9 mouse cellular contexts compared by ENCODE assay signal in the genomic region with DNA sequence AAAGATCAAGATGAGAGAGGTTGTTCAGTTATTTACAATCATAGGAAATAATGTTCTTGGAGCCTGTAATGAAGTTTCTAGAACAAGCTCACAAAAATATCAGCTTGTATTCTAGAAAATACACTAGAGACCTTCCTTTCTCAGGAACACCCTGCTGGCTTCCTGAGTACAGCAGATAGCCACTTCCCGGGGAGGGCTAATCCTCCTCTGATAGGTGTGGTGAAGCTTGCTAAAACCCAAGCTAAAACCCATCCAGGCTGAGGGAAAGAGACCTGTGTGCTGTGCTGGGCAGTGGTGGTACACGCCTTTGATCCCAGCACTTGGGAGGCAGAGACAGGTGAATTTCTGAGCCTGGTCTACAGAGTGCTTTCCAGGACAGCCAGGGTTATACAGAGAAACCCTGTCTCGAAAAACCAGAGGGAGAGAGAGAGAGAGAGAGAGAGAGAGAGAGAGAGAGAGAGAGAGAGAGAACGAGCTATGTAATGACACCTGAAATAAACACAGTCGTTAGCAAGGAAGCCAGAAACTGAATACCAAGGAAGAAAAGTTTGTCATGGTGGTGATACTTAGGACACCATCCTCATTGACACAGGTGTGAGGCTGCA. TPM values are rescaled to one million over a fixed set of nuclear protein-coding genes. Genes with fewer than 3 reads are reported as not detected.
A peak's percentile ranks its signal among the peaks of the same experiment; 100 is the strongest.
DNase-seq lines count a peak whose midpoint lies in the region; ATAC-seq lines count a peak whose summit lies in the region.
"Had no signal": no experiment of that assay in that cellular context is flagged by ENCODE, and none has a peak within 500 bp of the region (broad histone marks: within the 10 kb centered on the region; RNA-seq: fewer than 3 reads in every experiment).

No protein-coding gene starts in this region.

- no peak overlapping the region for H3K4me2 ChIP-seq in forebrain, embryonic 13.5 days
- H3K4me2 ChIP-seq in forebrain, embryonic 14.5 days (ENCODE audit: low read length) = no peak overlapping the region
- no peak overlapping the region for H3K4me2 ChIP-seq in midbrain, embryonic 15.5 days
- no peak overlapping the region for H3K4me2 ChIP-seq in midbrain, embryonic 16.5 days (ENCODE audit: low read length)
- no peak overlapping the region for H3K4me2 ChIP-seq in heart, embryonic 11.5 days

- DNase-seq in forebrain, embryonic 14.5 days (ENCODE audit: low spot score) = no peak
- DNase-seq in left cerebral cortex, adult 18-20 months (ENCODE audit: low spot score in 2 of 2) = no peak
- no peak for DNase-seq in gastrocnemius, adult 8-10 months (ENCODE audit: low spot score in 2 of 2)

- 0 out of 2 replicates have a peak overlapping the region, but pooled peaks have one; percentile 16 for H3K27ac ChIP-seq in forebrain, embryonic 13.5 days
- no peak overlapping the region for H3K27ac ChIP-seq in forebrain, embryonic 14.5 days (ENCODE audit: low read depth, low read length)
- H3K27ac ChIP-seq in midbrain, embryonic 15.5 days = peak overlapping the region; percentile 31; the same call in 1 of the 2 replicates
- H3K27ac ChIP-seq in midbrain, embryonic 16.5 days (ENCODE audit: low read length) = no peak overlapping the region; the same call in 1 of the 2 replicates
- peak overlapping the region; percentile 3; the same call in 1 of the 2 replicates for H3K27ac ChIP-seq in heart, embryonic 11.5 days (ENCODE audit: low read depth, low read length)
- H3K27ac ChIP-seq: macrophage had no signal

- H3K27me3 ChIP-seq in forebrain, embryonic 13.5 days = no peaks in the 10 kb centered on the region
- no peaks in the 10 kb centered on the region for H3K27me3 ChIP-seq in forebrain, embryonic 14.5 days (replicated peaks; ENCODE audit: control insufficient read depth, insufficient read depth, low read length)
- H3K27me3 ChIP-seq in midbrain, embryonic 15.5 days (replicated peaks) = no peaks in the 10 kb centered on the region
- no peaks in the 10 kb centered on the region for H3K27me3 ChIP-seq in midbrain, embryonic 16.5 days (ENCODE audit: control insufficient read depth, insufficient read depth, low read depth, low read length)
- H3K27me3 ChIP-seq in heart, embryonic 11.5 days (ENCODE audit: control insufficient read depth, insufficient read depth, low read length) = no peaks in the 10 kb centered on the region

- no peaks in the 10 kb centered on the region for H3K36me3 ChIP-seq in forebrain, embryonic 13.5 days (ENCODE audit: poor library complexity, severe bottlenecking)
- H3K36me3 ChIP-seq in forebrain, embryonic 14.5 days (ENCODE audit: control insufficient read depth, insufficient read depth, low read length) = no peaks in the 10 kb centered on the region
- H3K36me3 ChIP-seq in midbrain, embryonic 15.5 days (replicated peaks) = no peaks in the 10 kb centered on the region
- H3K36me3 ChIP-seq in midbrain, embryonic 16.5 days (ENCODE audit: control insufficient read depth, insufficient read depth, low read length) = no peaks in the 10 kb centered on the region
- no peaks in the 10 kb centered on the region for H3K36me3 ChIP-seq in heart, embryonic 11.5 days (ENCODE audit: control insufficient read depth, insufficient read depth, low read length)

- ATAC-seq in forebrain, embryonic 13.5 days = no peak
- ATAC-seq in forebrain, embryonic 14.5 days = no peak
- no peak for ATAC-seq in midbrain, embryonic 15.5 days (replicated peaks)
- ATAC-seq in midbrain, embryonic 16.5 days = no peak
- ATAC-seq in heart, embryonic 11.5 days (replicated peaks; ENCODE audit: insufficient number of reproducible peaks, low FRiP score, low TSS enrichment) = no peak
- ATAC-seq in megakaryocyte-erythroid progenitor cell, adult 5-6 weeks (replicated peaks; ENCODE audit: low FRiP score, low TSS enrichment, poor library complexity, severe bottlenecking) = 0 out of 2 replicates have a peak, but pooled peaks have one; percentile 28

- no peaks in the 10 kb centered on the region for H3K9me3 ChIP-seq in forebrain, embryonic 13.5 days (replicated peaks)
- no peaks in the 10 kb centered on the region for H3K9me3 ChIP-seq in forebrain, embryonic 14.5 days (replicated peaks; ENCODE audit: control insufficient read depth, low read length)
- H3K9me3 ChIP-seq in midbrain, embryonic 15.5 days = no peaks in the 10 kb centered on the region
- no peaks in the 10 kb centered on the region for H3K9me3 ChIP-seq in midbrain, embryonic 16.5 days (replicated peaks; ENCODE audit: control insufficient read depth, low read length, poor library complexity, severe bottlenecking)
- H3K9me3 ChIP-seq in heart, embryonic 11.5 days (replicated peaks; ENCODE audit: control insufficient read depth, low read length) = no peaks in the 10 kb centered on the region

- 40% methylated on average over 5 of the region's 5 CpGs for WGBS in forebrain, embryonic 13.5 days
- WGBS in forebrain, embryonic 14.5 days = 50% methylated on average over 5 of the region's 5 CpGs
- WGBS in midbrain, embryonic 15.5 days = 61% methylated on average over 5 of the region's 5 CpGs
- WGBS in midbrain, embryonic 16.5 days = 62% methylated on average over 5 of the region's 5 CpGs
- WGBS in heart, embryonic 11.5 days (ENCODE audit: insufficient replicate concordance) = 39% methylated on average over 5 of the region's 5 CpGs

- H3K9ac ChIP-seq in forebrain, embryonic 13.5 days = no peak overlapping the region
- H3K9ac ChIP-seq in forebrain, embryonic 14.5 days (ENCODE audit: low read length) = no peak overlapping the region
- H3K9ac ChIP-seq in midbrain, embryonic 15.5 days = no peak overlapping the region
- H3K9ac ChIP-seq in midbrain, embryonic 16.5 days (ENCODE audit: low read depth, low read length) = no peak overlapping the region
- no peak overlapping the region for H3K9ac ChIP-seq in heart, embryonic 11.5 days (ENCODE audit: low read depth, low read length)

- H3K4me3 ChIP-seq in forebrain, embryonic 13.5 days = no peak overlapping the region
- no peak overlapping the region for H3K4me3 ChIP-seq in forebrain, embryonic 14.5 days (ENCODE audit: low read depth, low read length)
- H3K4me3 ChIP-seq in midbrain, embryonic 15.5 days = no peak overlapping the region
- H3K4me3 ChIP-seq in midbrain, embryonic 16.5 days (ENCODE audit: low read depth, low read length) = no peak overlapping the region
- H3K4me3 ChIP-seq in heart, embryonic 11.5 days (ENCODE audit: low read depth, low read length) = no peak overlapping the region

- H3K4me1 ChIP-seq in forebrain, embryonic 13.5 days = peaks cover 43% of the 10 kb centered on the region
- H3K4me1 ChIP-seq in forebrain, embryonic 14.5 days (ENCODE audit: control insufficient read depth, insufficient read depth, low read length) = peaks cover 12% of the 10 kb centered on the region
- H3K4me1 ChIP-seq in midbrain, embryonic 15.5 days = peaks cover 25% of the 10 kb centered on the region
- H3K4me1 ChIP-seq in midbrain, embryonic 16.5 days (ENCODE audit: control insufficient read depth, insufficient read depth, low read length) = peaks cover 10% of the 10 kb centered on the region
- H3K4me1 ChIP-seq in heart, embryonic 11.5 days (ENCODE audit: control insufficient read depth, insufficient read depth, low read length) = peaks cover 6% of the 10 kb centered on the region

RNA-seq across cellular contexts. Expression of gene Pitpnc1, which starts 48.6 kb away (rescaled TPM):
- polyA plus RNA-seq in forebrain, embryonic 13.5 days (2015; fragmentation: Nextera tagmentation; extraction: Ambion mirVana) = 35.6 and 36.1 TPM in 2 replicates
- 31.4 and 38.9 TPM in 2 replicates for polyA plus RNA-seq in forebrain, embryonic 14.5 days (2014; fragmentation: Nextera tagmentation; extraction: Ambion mirVana)
- polyA plus RNA-seq in midbrain, embryonic 15.5 days (2015; fragmentation: Nextera tagmentation; extraction: Ambion mirVana) = 43.0 and 43.7 TPM in 2 replicates
- 44.8 and 48.0 TPM in 2 replicates for polyA plus RNA-seq in midbrain, embryonic 16.5 days (2015; fragmentation: Nextera tagmentation; extraction: Ambion mirVana)
- 9.7 and 10.9 TPM in 2 replicates for polyA plus RNA-seq in heart, embryonic 11.5 days (2014; fragmentation: Nextera tagmentation; extraction: Ambion mirVana)
- 35.0 and 44.4 TPM in 2 replicates for total RNA-seq in megakaryocyte-erythroid progenitor cell, adult 5-6 weeks (2014; fragmentation: Nextera tagmentation)
- 28.6 and 33.9 TPM in 2 replicates for total RNA-seq in megakaryocyte-erythroid progenitor cell, adult 5-6 weeks (2017)
- 10 to 100 TPM; 48.5 to 51.7 TPM for total RNA-seq in left cerebral cortex, adult 18-20 months (2021)
- 10 to 100 TPM; 54.3 to 72.7 (median 61.5) TPM for total RNA-seq in gastrocnemius, adult 8-10 months (2022)

RNA-seq across cellular contexts. Expression of gene Psmd12, which starts 57.4 kb away (rescaled TPM):
- 171 and 174 TPM in 2 replicates for polyA plus RNA-seq in forebrain, embryonic 13.5 days (2015; fragmentation: Nextera tagmentation; extraction: Ambion mirVana)
- 171 and 177 TPM in 2 replicates for polyA plus RNA-seq in forebrain, embryonic 14.5 days (2014; fragmentation: Nextera tagmentation; extraction: Ambion mirVana)
- polyA plus RNA-seq in midbrain, embryonic 15.5 days (2015; fragmentation: Nextera tagmentation; extraction: Ambion mirVana) = 140 and 148 TPM in 2 replicates
- 155 and 156 TPM in 2 replicates for polyA plus RNA-seq in midbrain, embryonic 16.5 days (2015; fragmentation: Nextera tagmentation; extraction: Ambion mirVana)
- 178 and 179 TPM in 2 replicates for polyA plus RNA-seq in heart, embryonic 11.5 days (2014; fragmentation: Nextera tagmentation; extraction: Ambion mirVana)
- 94.9 and 97.5 TPM in 2 replicates for total RNA-seq in megakaryocyte-erythroid progenitor cell, adult 5-6 weeks (2014; fragmentation: Nextera tagmentation)
- 181 and 220 TPM in 2 replicates for total RNA-seq in megakaryocyte-erythroid progenitor cell, adult 5-6 weeks (2017)
- 10 to 100 TPM; 74.1 to 75.1 TPM for total RNA-seq in left cerebral cortex, adult 18-20 months (2021)
- total RNA-seq in gastrocnemius, adult 8-10 months (2022) = 100 to 1,000 TPM in 2 of 4 experiments, 10 to 100 TPM in 2; 90.0 to 108 (median 97.1) TPM

Comparison
In these comparisons a context has a peak if more than half of its experiments do, and no peak if none do; other contexts are left out.
1. H3K27ac ChIP-seq: peak in forebrain, embryonic 13.5 days (single experiment), midbrain, embryonic 15.5 days (single experiment) and heart, embryonic 11.5 days (single experiment); none in forebrain, embryonic 14.5 days (single experiment) and midbrain, embryonic 16.5 days (single experiment).